Mouse (Mus musculus) right cerebral cortex, postnatal 36 days (tissue): ENCODE results near the gene Pkn2.

Experiments
- DNase-seq, 2 experiments: peaks; one replicate each; pipeline ENCODE4 v3.0.0; 2022; ENCODE audit warnings: low spot score in 2 of 2, mixed read lengths in 1 of 2

Gene Pkn2

GRCm38 (mm10) chr3:142834024-142834423 is 47.8 kb downstream of the Pkn2 start:
- no peak for DNase-seq

DNA sequence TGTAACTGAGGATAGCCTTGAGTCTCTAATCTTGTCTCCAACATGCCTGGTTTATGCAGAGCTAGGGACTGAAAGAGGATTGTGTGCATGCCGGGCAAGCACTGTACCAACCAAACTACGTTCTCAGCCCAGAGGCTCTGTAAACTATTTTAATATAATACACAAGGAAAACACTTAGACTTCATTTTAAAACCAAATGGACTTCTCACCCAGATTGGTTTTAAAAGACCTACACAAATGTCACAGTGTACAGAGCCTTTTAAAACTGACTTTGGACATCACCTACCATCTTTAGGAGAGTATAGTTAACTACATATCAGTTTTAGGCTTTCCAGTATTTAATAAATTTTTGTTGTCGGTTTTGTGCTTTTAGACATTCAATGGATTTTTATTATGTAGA is 48.9 kb downstream of the Pkn2 start:
- DNase-seq = no peak

- no peak for DNase-seq
Observed at GRCm38 (mm10) chr3:142826449-142827146, 55.2 kb downstream of the Pkn2 start.

DNA sequence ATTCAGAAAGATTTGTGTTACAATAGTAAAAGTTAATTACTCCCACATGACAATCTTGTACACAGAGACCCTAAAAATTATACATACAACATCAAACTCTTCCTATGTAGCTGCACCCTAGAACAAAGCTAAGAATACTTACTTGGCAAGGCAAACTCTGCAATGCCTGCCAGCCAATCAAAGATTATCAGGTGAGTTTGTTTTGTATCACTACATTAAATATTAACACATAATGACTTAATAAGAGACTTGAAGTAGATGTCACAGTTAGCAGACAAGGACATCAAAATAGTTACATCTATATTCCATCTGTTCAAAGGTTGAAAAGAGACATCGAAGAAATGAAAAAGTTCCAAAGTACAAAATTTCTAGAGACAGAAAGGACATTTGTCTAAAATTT is 58.2 kb downstream of the Pkn2 start:
- no peak for DNase-seq

GRCm38 (mm10) chr3:142817506-142817905 is 64.3 kb downstream of the Pkn2 start:
- DNase-seq = no peak

DNA sequence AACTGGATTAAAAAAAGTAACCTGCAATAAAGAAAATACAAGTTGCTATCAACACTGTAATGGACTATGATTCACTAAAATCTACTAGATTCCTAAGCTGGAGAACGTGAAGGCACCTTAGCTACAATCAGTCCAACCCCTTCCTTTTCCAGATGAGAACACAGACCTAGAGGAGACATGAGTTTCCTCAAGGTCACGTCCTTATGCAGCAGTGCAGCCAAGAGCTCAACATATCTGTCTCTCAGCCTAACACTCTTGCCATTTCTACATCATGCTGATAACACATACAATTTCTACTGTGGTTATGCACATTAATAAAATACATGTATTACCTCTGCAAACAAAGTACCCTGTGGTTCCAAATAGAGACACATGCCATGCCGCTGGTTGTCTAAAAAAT is 70.2 kb downstream of the Pkn2 start:
- DNase-seq = no peak

GRCm38 (mm10) chr3:142795587-142795986 is 86.2 kb downstream of the Pkn2 start:
- peak in 1 of 2 experiments; percentile 12 for DNase-seq

GRCm38 (mm10) chr3:142786423-142787072 is 95.3 kb downstream of the Pkn2 start:
- no peak for DNase-seq

- DNase-seq = no peak
Observed at GRCm38 (mm10) chr3:142777227-142777626, 104.6 kb downstream of the Pkn2 start.

- DNase-seq = no peak
Observed at GRCm38 (mm10) chr3:142773538-142774191, 108.1 kb downstream of the Pkn2 start.

DNA sequence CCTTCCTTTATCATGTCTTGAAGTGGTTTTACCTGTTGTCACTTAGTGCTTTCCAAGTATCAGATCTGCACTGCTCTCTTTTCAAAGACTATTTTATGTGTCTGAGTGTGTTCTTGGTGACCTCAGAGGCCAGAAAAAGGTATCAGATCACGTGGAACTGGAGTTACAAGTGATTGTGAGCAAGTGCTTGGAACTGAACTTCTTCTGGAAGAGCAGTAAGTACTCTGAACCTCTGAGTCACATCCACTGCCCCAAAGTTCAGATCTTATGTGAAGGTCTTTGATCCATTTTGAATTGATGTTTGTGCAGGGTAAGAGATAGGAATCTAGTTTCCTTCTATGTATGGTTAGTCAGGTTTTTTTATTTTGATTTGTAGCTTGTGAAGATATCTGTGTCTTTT is 111.3 kb downstream of the Pkn2 start:
- no peak for DNase-seq

DNA sequence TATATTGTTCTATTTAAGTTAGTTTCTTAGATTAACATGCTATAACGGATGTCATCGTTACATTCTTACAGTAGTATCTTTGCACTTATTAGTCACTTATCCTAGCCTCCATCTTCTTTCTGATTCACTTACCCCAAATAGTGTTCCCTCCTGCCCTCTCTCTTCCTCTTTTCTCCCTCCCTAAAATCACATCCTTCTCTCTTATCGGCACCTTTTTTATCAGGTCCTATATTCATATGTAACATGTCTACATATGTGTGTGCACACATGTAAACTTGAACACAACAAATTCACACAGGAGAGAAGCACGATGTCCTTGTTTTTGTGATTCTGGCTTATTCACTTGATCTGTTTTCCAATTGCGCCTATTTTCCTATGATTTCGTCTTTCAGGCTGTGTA is 113.3 kb downstream of the Pkn2 start:
- DNase-seq = no peak

DNA sequence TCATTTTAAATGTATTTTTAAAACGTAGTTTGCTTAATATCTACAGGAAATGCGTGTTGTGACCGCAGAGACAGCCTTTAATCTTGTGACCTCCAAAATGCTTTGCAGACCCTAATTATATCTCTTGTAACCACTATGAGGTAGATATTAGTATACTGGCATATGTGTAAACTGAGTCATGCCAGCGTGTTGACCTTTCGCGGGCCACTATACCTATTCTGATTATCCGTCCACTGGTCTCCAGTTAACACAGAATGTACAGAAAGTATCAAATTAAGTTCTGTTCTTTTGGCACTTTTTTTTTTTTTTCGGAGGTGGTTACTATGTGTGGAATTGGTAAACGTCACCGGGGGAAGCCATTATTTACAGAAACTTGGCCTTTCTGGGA is 116.0 kb downstream of the Pkn2 start:
- no peak for DNase-seq

DNA sequence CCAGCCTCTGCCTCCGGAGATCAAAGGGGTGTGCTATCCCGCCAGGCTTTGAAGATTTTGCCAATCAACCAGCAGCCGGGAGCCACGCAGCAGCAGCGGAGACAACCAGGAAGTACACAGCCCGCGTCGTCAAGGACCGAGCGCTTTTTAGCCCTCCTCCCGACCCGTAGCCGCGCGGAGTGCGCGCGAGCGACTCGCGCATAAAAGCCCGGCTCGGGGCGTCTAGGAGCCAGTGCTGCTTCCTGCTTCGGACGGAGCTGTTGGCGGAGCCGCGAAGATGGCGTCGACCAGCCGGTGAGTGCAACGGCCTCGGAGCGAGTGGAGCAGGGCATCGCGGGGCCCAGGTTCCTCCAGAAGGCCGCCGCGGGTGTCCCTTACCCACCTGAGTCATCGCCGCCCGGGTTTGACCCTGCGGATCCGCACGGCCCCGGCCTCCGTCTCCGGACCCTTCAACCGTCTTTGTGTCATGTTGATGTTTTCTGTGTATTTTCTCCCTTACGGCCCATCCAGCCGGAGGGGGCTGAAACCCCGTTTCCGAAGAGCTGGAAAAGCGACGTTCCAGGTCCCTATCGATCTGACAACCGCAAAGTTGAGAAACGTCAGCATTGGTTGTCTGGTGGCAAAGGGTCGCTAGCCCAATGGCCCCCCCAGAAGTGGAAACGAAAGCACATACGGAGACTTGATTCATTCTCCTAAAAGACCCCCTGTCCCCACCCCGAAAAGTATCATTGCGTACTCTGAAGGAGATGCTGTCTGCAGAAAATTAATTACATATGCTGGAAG is 116.6 kb downstream of the Pkn2 start, which contains the start of gene Gtf2b:
Gtf2b (plus strand) TSS at position 51 of the 783 bp plus-strand sequence.
- DNase-seq = peak; percentile 87 to 88

GRCm38 (mm10) chr3:142760356-142760755 is 121.4 kb downstream of the Pkn2 start:
- DNase-seq = no peak

GRCm38 (mm10) chr3:142758593-142758992 is 123.2 kb downstream of the Pkn2 start:
- no peak for DNase-seq

DNA sequence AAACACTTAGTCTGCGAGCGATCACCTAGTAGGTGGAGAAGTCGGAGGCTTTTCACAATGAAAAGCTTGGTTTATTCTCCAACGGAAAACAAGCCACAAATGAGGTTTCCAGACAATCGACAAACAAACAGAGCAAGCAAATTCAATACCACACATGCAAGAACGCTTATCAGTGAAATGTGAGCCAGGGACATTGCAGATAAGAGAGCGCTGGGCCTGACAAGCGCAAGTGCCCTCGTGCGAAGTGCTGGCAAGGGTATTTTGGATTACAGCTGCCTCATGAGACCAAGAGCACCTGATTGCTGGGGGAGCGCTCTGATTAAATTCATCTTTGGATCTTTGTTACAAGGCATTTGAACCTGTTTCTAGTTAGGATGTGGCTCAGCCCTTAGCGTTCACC is 124.0 kb downstream of the Pkn2 start:
- DNase-seq = no peak

- no peak for DNase-seq
Observed at GRCm38 (mm10) chr3:142755132-142755867, 126.5 kb downstream of the Pkn2 start.

DNA sequence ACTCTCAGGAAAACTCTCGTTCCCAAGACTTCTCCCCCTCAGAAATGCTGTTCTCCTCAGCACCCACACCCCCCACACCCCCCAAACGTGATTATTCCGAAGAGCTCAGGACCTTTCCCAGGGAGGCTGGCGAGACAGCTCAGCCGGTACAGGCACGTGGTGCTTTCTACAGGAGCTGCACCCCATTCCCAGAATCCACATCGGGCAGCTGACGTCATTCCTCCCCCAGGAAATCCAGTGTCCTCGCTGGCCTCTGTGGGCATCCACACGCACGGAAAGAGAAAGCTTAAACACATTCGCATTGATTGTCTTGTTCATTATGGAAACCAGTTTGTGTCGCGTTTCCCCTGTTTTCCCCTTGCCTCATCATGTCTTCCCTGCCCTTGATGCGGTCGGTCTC is 132.7 kb downstream of the Pkn2 start:
- DNase-seq = no peak

DNA sequence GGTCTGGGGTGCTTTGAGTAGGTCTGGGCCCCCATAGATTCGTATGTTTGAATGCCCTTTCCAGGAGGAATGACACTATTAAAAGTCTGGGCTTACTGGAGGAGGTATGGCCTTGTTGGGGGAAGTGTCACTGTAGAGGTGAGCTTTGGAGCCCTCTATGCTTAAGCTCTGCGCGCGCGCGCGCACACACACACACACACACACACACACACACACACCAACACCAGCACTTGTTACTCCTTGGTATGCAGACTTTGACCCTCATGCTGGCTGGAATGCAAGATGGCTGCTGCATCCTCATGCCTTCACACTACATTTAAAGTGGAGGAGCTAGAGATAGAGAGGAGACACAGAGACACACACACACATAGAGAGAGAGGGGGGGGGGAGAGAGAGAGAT is 134.1 kb downstream of the Pkn2 start:
- no peak for DNase-seq

GRCm38 (mm10) chr3:142745076-142745475 is 136.7 kb downstream of the Pkn2 start:
- no peak for DNase-seq
